Mouse (Mus musculus) CD4-positive naive resting alpha-beta T cell, adult 76 days (primary cell): Measurements from ENCODE around the gene B4galt4. TPM values are rescaled to one million over a fixed set of nuclear protein-coding genes. Genes with fewer than 3 reads are reported as not detected.

Experiments
- total RNA-seq: library from RNA; stranded (reverse); gene quantifications from one replicate; pipeline ENCODE4 v1.2.4, GENCODE M21; 2023

B4galt4 gene
- 0.26 TPM for total RNA-seq

GRCm38 (mm10) chr16:38742113-38742658 lies at the start of gene B4galt4:
Gene B4galt4 (plus strand): TSS chr16:38742264.

DNA sequence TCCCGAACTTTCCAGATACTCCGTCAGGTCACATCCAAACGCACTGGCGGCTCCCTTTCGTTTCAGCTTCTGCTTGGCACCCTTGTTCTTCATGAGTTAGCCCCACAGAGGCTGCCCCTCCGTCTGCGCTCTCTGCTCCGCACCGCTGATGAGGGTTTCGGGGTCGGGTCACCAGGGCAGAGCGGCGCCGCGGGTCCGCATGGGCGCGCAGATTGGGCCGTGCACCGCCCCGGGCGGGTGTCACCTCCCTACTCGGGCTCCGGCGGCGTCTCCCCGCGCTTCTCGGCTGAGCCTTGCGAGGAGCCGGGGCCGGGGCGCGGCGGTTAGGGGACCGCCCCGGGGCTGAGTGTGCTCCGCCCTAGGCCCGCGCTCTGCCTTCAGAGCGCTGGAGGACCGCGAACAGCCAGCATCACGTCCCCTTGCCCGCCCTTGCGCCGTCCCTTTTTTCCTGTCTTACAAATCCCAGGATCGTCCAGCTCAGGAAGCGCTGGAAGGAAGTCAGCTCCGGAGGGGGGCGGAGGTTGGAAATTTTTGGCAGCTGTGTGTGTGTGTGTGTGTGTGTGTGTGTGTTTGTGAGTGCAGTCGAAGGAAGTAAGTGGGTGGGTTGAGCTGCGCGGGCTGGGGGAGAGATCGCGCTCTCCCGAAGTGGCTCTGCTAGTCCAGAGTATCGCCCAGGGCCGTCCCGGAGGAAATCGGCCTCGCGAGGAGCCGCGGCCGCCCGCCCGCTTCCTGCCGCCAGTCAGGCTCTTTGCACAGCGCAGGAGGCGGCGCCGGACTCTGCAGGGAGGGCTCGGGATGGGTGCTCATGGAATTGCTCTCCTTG lies 29.3 kb upstream of the B4galt4 start, which contains the start of gene Arhgap31:
Gene Arhgap31 (minus strand): TSS at position 694 of the 823 bp plus-strand sequence.

DNA sequence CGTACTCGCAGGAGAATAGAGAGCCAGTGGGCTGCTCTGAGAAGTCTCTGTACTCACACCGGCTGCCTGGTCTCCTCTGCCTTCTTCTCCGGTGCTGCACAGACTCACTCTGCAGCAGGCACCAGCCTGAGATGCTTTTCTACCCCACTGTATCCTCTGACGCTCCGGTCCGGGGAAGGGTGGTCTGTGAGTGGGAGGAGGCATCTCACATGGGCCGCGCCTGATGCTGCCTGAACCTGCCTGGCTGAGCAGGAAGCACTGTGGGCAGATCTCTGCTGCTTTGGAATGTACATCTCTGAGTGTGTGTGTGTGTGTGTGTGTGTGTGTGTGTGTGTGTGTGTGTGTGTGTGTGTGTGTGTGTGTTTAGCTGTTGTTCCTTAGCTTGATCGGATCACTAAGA lies 58.0 kb downstream of the B4galt4 start, which contains the start of gene Upk1b:
Gene Upk1b (minus strand): TSS at position 238 of the 400 bp plus-strand sequence.

Other genes starting within 250 kb of the B4galt4 start
- 13.2 TPM for gene Timmdc1, start 219.6 kb upstream of the B4galt4 start, total RNA-seq
- gene Poglut1, start 192.0 kb upstream of the B4galt4 start, total RNA-seq = 19.1 TPM
- 53.5 TPM for gene Tmem39a, start 183.6 kb upstream of the B4galt4 start, total RNA-seq
- 22.4 TPM for gene Arhgap31, start 29.0 kb upstream of the B4galt4 start, total RNA-seq
- gene Upk1b, start 58.1 kb downstream of the B4galt4 start, total RNA-seq = not detected
- not detected for gene 4930435E12Rik, start 86.5 kb downstream of the B4galt4 start, total RNA-seq
- gene Igsf11, start 150.4 kb downstream of the B4galt4 start, total RNA-seq = not detected